ENCODE assay signal across 30 mouse cellular contexts in the genomic region with DNA sequence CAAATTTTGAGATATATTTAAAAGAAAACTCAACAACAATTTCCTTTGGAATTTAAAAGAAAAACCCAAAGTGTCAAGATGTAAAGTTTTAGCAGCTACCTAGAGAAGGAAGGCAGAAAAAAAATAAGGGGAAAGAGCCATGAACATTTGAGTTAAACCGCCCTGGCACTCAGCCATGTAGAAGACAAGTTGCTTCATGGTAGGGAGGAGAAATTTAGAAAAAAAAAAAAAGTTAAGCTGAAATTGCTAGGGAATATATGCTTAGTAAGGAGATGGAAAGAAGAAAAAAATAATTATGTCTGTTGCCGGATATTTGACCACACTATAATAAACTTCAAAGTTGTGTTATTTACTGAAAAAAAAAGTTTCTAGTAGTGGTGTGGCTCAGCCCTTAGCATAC.
"Had no signal": no experiment of that assay in that cellular context is flagged by ENCODE, and none has a peak within 500 bp of the region (broad histone marks: within the 10 kb centered on the region; RNA-seq: fewer than 3 reads in every experiment).

No protein-coding gene starts in this region.

- H3K4me1 ChIP-seq: limb, embryonic 10.5 days; limb, embryonic 12.5 days; limb, embryonic 13.5 days; limb, embryonic 15.5 days; liver, embryonic 12.5 days; liver, embryonic 13.5 days; liver, embryonic 15.5 days; lung, embryonic 15.5 days; megakaryocyte, embryonic 14.5 days; midbrain, embryonic 10.5 days; midbrain, embryonic 12.5 days; midbrain, embryonic 13.5 days; midbrain, embryonic 15.5 days; neural tube, embryonic 12.5 days had no signal

- H3K9me3 ChIP-seq: limb, embryonic 10.5 days; limb, embryonic 12.5 days; limb, embryonic 13.5 days; limb, embryonic 15.5 days; liver, embryonic 12.5 days; liver, embryonic 13.5 days; liver, embryonic 15.5 days; lung, embryonic 15.5 days; megakaryocyte, embryonic 14.5 days; midbrain, embryonic 10.5 days; midbrain, embryonic 12.5 days; midbrain, embryonic 13.5 days; midbrain, embryonic 15.5 days; neural tube, embryonic 12.5 days had no signal

- H3K9ac ChIP-seq: limb, embryonic 12.5 days; limb, embryonic 13.5 days; limb, embryonic 15.5 days; liver, embryonic 12.5 days; liver, embryonic 13.5 days; liver, embryonic 14.5 days; liver, embryonic 15.5 days; liver, postnatal 0 days; lung, embryonic 14.5 days; lung, embryonic 15.5 days; midbrain, embryonic 12.5 days; midbrain, embryonic 13.5 days; midbrain, embryonic 15.5 days; neural tube, embryonic 12.5 days had no signal

- H3K4me3 ChIP-seq: limb, embryonic 10.5 days; limb, embryonic 12.5 days; limb, embryonic 13.5 days; limb, embryonic 15.5 days; liver, embryonic 12.5 days; liver, embryonic 13.5 days; liver, embryonic 15.5 days; lung, embryonic 15.5 days; megakaryocyte, embryonic 14.5 days; midbrain, embryonic 10.5 days; midbrain, embryonic 12.5 days; midbrain, embryonic 13.5 days; midbrain, embryonic 15.5 days; myocyte; neural tube, embryonic 12.5 days had no signal

- H3K36me3 ChIP-seq: limb, embryonic 10.5 days; limb, embryonic 12.5 days; limb, embryonic 13.5 days; limb, embryonic 15.5 days; liver, embryonic 12.5 days; liver, embryonic 13.5 days; liver, embryonic 15.5 days; lung, embryonic 15.5 days; midbrain, embryonic 10.5 days; midbrain, embryonic 12.5 days; midbrain, embryonic 13.5 days; midbrain, embryonic 15.5 days; neural tube, embryonic 12.5 days had no signal

- ATAC-seq: liver, embryonic 12.5 days; liver, postnatal 0 days; lung, postnatal 0 days; midbrain, embryonic 13.5 days; midbrain, embryonic 15.5 days; midbrain, embryonic 16.5 days had no signal

- DNase-seq: left cerebral cortex, postnatal 4 days; liver; liver, embryonic 13.5 days; liver, postnatal 0 days; lung, adult 18-20 months; lung, adult 2 months; lung, embryonic 14.5 days; lung, postnatal 10 days; lung, postnatal 14 days; lung, postnatal 36 days; lung, postnatal 4 days; midbrain, embryonic 14.5 days had no signal

- H3K27me3 ChIP-seq: limb, embryonic 12.5 days; limb, embryonic 13.5 days; limb, embryonic 15.5 days; liver, embryonic 12.5 days; liver, embryonic 13.5 days; liver, embryonic 15.5 days; lung, embryonic 15.5 days; megakaryocyte, embryonic 14.5 days; midbrain, embryonic 12.5 days; midbrain, embryonic 13.5 days; midbrain, embryonic 15.5 days; neural tube, embryonic 12.5 days had no signal

- H3K27ac ChIP-seq: limb, embryonic 10.5 days; limb, embryonic 12.5 days; limb, embryonic 13.5 days; limb, embryonic 15.5 days; liver, embryonic 12.5 days; liver, embryonic 13.5 days; liver, embryonic 14.5 days; liver, embryonic 15.5 days; lung, embryonic 15.5 days; macrophage; midbrain, embryonic 10.5 days; midbrain, embryonic 12.5 days; midbrain, embryonic 13.5 days; midbrain, embryonic 15.5 days; neural tube, embryonic 12.5 days had no signal
